Mouse (Mus musculus) adipocyte (in vitro differentiated cells): ENCODE data around the gene Angel2.

ENCODE experiments used
- DNase-seq: peaks from one replicate; pipeline ENCODE4 v3.0.0-alpha.2; 2016; ENCODE audit warnings: low spot score

Gene Angel2

GRCm38 (mm10) chr1:190929010-190929695 is 4.2 kb downstream of the Angel2 start:
- DNase-seq = peak; percentile 76

- no peak for DNase-seq
Observed at GRCm38 (mm10) chr1:190930181-190930580, 5.3 kb downstream of the Angel2 start.

GRCm38 (mm10) chr1:190939803-190940202 is 14.9 kb downstream of the Angel2 start:
- no peak for DNase-seq

- peak; percentile 83 for DNase-seq
Observed at GRCm38 (mm10) chr1:190944109-190944760, 19.3 kb downstream of the Angel2 start.

GRCm38 (mm10) chr1:190947986-190948385 is 23.1 kb downstream of the Angel2 start:
- DNase-seq = no peak

GRCm38 (mm10) chr1:190948439-190948838 is 23.5 kb downstream of the Angel2 start:
- DNase-seq = no peak

GRCm38 (mm10) chr1:190948846-190949245 is 23.9 kb downstream of the Angel2 start:
- DNase-seq = no peak

- peak; percentile 21 for DNase-seq
Observed at GRCm38 (mm10) chr1:190951014-190951413, 26.1 kb downstream of the Angel2 start.

GRCm38 (mm10) chr1:190953009-190953408 is 28.1 kb downstream of the Angel2 start:
- DNase-seq = no peak

- no peak for DNase-seq
Observed at GRCm38 (mm10) chr1:190958821-190959220, 33.9 kb downstream of the Angel2 start.

- DNase-seq = no peak
Observed at GRCm38 (mm10) chr1:190962760-190963159, 37.8 kb downstream of the Angel2 start.

GRCm38 (mm10) chr1:190964992-190965780 is 40.3 kb downstream of the Angel2 start:
- no peak for DNase-seq

GRCm38 (mm10) chr1:190968010-190968409 is 43.1 kb downstream of the Angel2 start:
- DNase-seq = no peak

- DNase-seq = no peak
Observed at GRCm38 (mm10) chr1:190971708-190972610, 47.0 kb downstream of the Angel2 start.

- DNase-seq = no peak
Observed at GRCm38 (mm10) chr1:190972612-190973192, 47.8 kb downstream of the Angel2 start.

GRCm38 (mm10) chr1:190974191-190974590 is 49.3 kb downstream of the Angel2 start:
- DNase-seq = no peak

- DNase-seq = no peak
Observed at GRCm38 (mm10) chr1:190974833-190975232, 49.9 kb downstream of the Angel2 start.

GRCm38 (mm10) chr1:190976887-190977573 is 52.1 kb downstream of the Angel2 start:
- DNase-seq = no peak

GRCm38 (mm10) chr1:190978001-190978400 is 53.1 kb downstream of the Angel2 start:
- no peak for DNase-seq

GRCm38 (mm10) chr1:190978511-190979073 is 53.7 kb downstream of the Angel2 start:
- DNase-seq = no peak
